Mouse (Mus musculus) G1E (cell line): ENCODE results near the gene Sv2c. TPM values are rescaled to one million over a fixed set of nuclear protein-coding genes. Genes with fewer than 3 reads are reported as not detected.

Experiments
- ATAC-seq: 2 replicates; pipeline ENCODE4 v1.8.0; 2016; ENCODE audit warnings: mild to moderate bottlenecking; ENCODE audit not compliant: insufficient number of reproducible peaks, poor library complexity, low FRiP score, severe bottlenecking; ENCODE audit errors: extremely low read depth
- DNase-seq: peaks from one replicate; pipeline ENCODE4 v3.0.0; 2012; ENCODE audit warnings: low spot score
- H3K27me3 ChIP-seq: 2 replicates; pipeline ENCODE4 v1.6.1; 2012; ENCODE audit warnings: mild to moderate bottlenecking, low read length, inconsistent platforms; ENCODE audit not compliant: insufficient read depth
- H3K36me3 ChIP-seq: replicated peaks from 2 replicates; pipeline ENCODE3; 2012; ENCODE audit warnings: mild to moderate bottlenecking, inconsistent platforms
- H3K4me1 ChIP-seq: 2 replicates; pipeline ENCODE4 v1.6.1; 2012; ENCODE audit warnings: low read depth, low read length, inconsistent platforms, mixed read lengths; ENCODE audit not compliant: insufficient read depth
- H3K4me3 ChIP-seq: 2 replicates; pipeline ENCODE4 v1.5.1; 2012; ENCODE audit warnings: low read depth, mild to moderate bottlenecking, inconsistent platforms, low read length, moderate library complexity, mixed read lengths
- H3K9me3 ChIP-seq: replicated peaks from 2 replicates; pipeline ENCODE4 v1.6.1; 2012; ENCODE audit warnings: inconsistent platforms
- CTCF ChIP-seq: IDR thresholded peaks from 2 replicates; pipeline ENCODE4 v1.5.1; 2012; ENCODE audit warnings: low read depth, low read length, inconsistent platforms, mixed read lengths
- GATA1 ChIP-seq: IDR thresholded peaks from 2 replicates; pipeline ENCODE4 v1.6.1; 2012; ENCODE audit warnings: borderline replicate concordance, low read length, inconsistent platforms, mixed read lengths
- GATA2 ChIP-seq: IDR thresholded peaks from 2 replicates; pipeline ENCODE4 v1.6.1; 2012; ENCODE audit warnings: low read depth, low read length, inconsistent platforms, borderline replicate concordance
- POLR2AphosphoS5 ChIP-seq: IDR thresholded peaks from 2 replicates; pipeline ENCODE4 v1.6.1; 2012; ENCODE audit warnings: low read depth, low read length, inconsistent platforms; ENCODE audit not compliant: insufficient replicate concordance
- TAL1 ChIP-seq: conservative IDR thresholded peaks from 2 replicates; pipeline ENCODE4 v1.6.1; 2012; ENCODE audit warnings: low read depth, low read length, inconsistent platforms, mixed read lengths
- polyA plus RNA-seq: library from polyadenylated mRNA; stranded (reverse); fragments of >175 nt; gene quantifications from 2 replicates; pipeline ENCODE4 v1.2.3, GENCODE M21; 2012
- total RNA-seq, 2 experiments: library from RNA; stranded (forward) in 1 of 2; stranded (reverse) in 1 of 2; fragments of 200-1000 nt in 1 of 2; fragments of >200 nt in 1 of 2; fragmentation: Nextera tagmentation in 1 of 2; gene quantifications; 2 replicates each; pipeline ENCODE4 v1.2.3; 2014 to 2017

The Sv2c gene
- total and polyA plus RNA-seq, 3 experiments: 0.02 to 0.49 (median 0.45) TPM

GRCm38 (mm10) chr13:96073555-96073954 lies 58.8 kb downstream of the Sv2c start:
- Histone ChIP-seq H3K36me3 (no peaks in the 10 kb centered on the region), H3K9me3 (peaks cover 2% of the 10 kb centered on the region; the same call in 1 of the 2 replicates), H3K4me1 (no peaks in the 10 kb centered on the region), H3K27me3 (peaks cover 7% of the 10 kb centered on the region; the same call in 1 of the 2 replicates), H3K4me3 (no peak overlapping the region)
- DNase-seq (no peak), ATAC-seq (no peak)
- TF ChIP-seq GATA2 (no peak), CTCF (no peak), GATA1 (no peak), POLR2AphosphoS5 (no peak), TAL1 (no peak)

- ATAC-seq (no peak), DNase-seq (no peak)
- Histone ChIP-seq H3K36me3 (no peaks in the 10 kb centered on the region), H3K4me1 (no peaks in the 10 kb centered on the region), H3K4me3 (no peak overlapping the region), H3K9me3 (no peaks in the 10 kb centered on the region), H3K27me3 (peaks cover 4% of the 10 kb centered on the region; the same call in 1 of the 2 replicates)
- TF ChIP-seq GATA1: no peak
- TF ChIP-seq GATA2: no peak
- TF ChIP-seq CTCF: no peak
- no peak for TF ChIP-seq POLR2AphosphoS5
- TF ChIP-seq TAL1: no peak
These were observed 79.6 kb downstream of the Sv2c start for GRCm38 (mm10) chr13:96052755-96053154.

GRCm38 (mm10) chr13:96045396-96045795 lies 87.0 kb downstream of the Sv2c start:
- H3K4me1 ChIP-seq: no peaks in the 10 kb centered on the region
- H3K36me3 ChIP-seq: no peaks in the 10 kb centered on the region
- no peaks in the 10 kb centered on the region for H3K9me3 ChIP-seq
- ATAC-seq (no peak), DNase-seq (no peak)
- no peaks in the 10 kb centered on the region; the same call in 1 of the 2 replicates for H3K27me3 ChIP-seq
- H3K4me3 ChIP-seq: no peak overlapping the region
- no peak for TF ChIP-seq GATA2
- no peak for TF ChIP-seq TAL1
- TF ChIP-seq POLR2AphosphoS5: no peak
- TF ChIP-seq CTCF: no peak
- no peak for TF ChIP-seq GATA1

GRCm38 (mm10) chr13:96040275-96041042 lies 91.9 kb downstream of the Sv2c start:
- Histone ChIP-seq H3K9me3 (no peaks in the 10 kb centered on the region), H3K36me3 (no peaks in the 10 kb centered on the region), H3K4me1 (no peaks in the 10 kb centered on the region), H3K4me3 (no peak overlapping the region), H3K27me3 (peaks cover 9% of the 10 kb centered on the region)
- DNase-seq (no peak), ATAC-seq (no peak)
- TF ChIP-seq TAL1 (no peak), GATA2 (no peak), CTCF (no peak), GATA1 (no peak), POLR2AphosphoS5 (no peak)

- Histone ChIP-seq H3K4me1 (no peaks in the 10 kb centered on the region), H3K27me3 (peaks cover 9% of the 10 kb centered on the region), H3K9me3 (no peaks in the 10 kb centered on the region), H3K4me3 (no peak overlapping the region), H3K36me3 (no peaks in the 10 kb centered on the region)
- DNase-seq: no peak
- TF ChIP-seq CTCF (no peak), GATA2 (no peak), POLR2AphosphoS5 (no peak), GATA1 (no peak), TAL1 (no peak)
- no peak for ATAC-seq
These were observed 92.8 kb downstream of the Sv2c start for GRCm38 (mm10) chr13:96039536-96039935.

GRCm38 (mm10) chr13:96030368-96031223 lies 101.8 kb downstream of the Sv2c start:
- ATAC-seq (no peak), DNase-seq (no peak)
- no peaks in the 10 kb centered on the region for H3K27me3 ChIP-seq
- H3K4me1 ChIP-seq: no peaks in the 10 kb centered on the region
- H3K4me3 ChIP-seq: no peak overlapping the region
- TF ChIP-seq CTCF (peak; percentile 47), POLR2AphosphoS5 (no peak), GATA1 (no peak)
- no peaks in the 10 kb centered on the region for H3K36me3 ChIP-seq
- no peaks in the 10 kb centered on the region for H3K9me3 ChIP-seq
